Mouse (Mus musculus): Measurements from ENCODE around the gene March6.

DNA sequence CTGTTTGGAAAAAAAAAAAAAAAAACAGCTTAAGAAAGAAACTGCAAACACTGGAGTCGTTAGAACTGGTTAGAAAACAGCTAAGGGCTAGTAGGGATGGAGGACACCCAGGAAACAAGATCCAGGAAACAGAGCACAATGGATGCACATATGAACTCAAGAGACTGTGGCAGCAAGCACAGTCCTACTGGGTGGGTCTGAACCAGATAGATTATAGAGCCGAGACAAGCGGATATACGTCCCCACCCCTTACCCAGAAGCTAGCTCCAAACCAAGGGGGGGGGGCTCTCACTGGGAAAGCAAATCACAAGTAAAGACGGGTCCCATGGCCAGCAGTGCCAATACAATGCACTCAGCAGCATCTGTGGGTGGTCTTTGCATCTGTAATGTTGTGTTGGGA, 11.9 kb downstream of the March6 start:
- TF ChIP-seq CTCF (IDR thresholded peaks at IDR 0.05; ENCODE audit: low read depth, low read length) (no peak), POLR2A (IDR thresholded peaks at IDR 0.05; ENCODE audit: borderline replicate concordance, low read depth, low read length) (no peak)
